Mouse (Mus musculus): ENCODE data around the gene Mdfic.

DNA sequence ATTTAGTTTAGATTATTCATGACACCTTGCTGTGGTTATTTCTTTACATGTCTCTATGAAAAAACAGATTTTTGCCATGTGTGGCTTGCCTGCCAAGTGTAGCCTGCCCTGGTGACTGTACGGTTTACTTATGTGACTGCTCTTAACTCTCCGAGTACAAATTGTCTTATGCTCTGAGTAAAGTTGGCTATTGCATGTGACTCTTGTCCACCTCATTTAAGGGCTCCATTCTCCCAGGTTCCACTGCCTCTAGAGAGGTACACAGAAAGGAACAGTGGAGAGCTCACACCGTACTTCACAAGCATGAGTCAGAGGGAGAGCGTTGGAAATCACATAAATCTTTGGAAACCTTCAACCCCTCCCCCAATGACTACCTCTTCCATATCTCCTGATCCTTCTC lies 10.4 kb upstream of the Mdfic start:
- TF ChIP-seq CTCF (IDR thresholded peaks at IDR 0.05) (no peak), EP300 (IDR thresholded peaks at IDR 0.05) (peak; percentile 81)
